Mouse (Mus musculus): ENCODE results near the gene Fmo5.
A peak's percentile ranks its signal among the peaks of the same experiment; 100 is the strongest.

Gene Fmo5

DNA sequence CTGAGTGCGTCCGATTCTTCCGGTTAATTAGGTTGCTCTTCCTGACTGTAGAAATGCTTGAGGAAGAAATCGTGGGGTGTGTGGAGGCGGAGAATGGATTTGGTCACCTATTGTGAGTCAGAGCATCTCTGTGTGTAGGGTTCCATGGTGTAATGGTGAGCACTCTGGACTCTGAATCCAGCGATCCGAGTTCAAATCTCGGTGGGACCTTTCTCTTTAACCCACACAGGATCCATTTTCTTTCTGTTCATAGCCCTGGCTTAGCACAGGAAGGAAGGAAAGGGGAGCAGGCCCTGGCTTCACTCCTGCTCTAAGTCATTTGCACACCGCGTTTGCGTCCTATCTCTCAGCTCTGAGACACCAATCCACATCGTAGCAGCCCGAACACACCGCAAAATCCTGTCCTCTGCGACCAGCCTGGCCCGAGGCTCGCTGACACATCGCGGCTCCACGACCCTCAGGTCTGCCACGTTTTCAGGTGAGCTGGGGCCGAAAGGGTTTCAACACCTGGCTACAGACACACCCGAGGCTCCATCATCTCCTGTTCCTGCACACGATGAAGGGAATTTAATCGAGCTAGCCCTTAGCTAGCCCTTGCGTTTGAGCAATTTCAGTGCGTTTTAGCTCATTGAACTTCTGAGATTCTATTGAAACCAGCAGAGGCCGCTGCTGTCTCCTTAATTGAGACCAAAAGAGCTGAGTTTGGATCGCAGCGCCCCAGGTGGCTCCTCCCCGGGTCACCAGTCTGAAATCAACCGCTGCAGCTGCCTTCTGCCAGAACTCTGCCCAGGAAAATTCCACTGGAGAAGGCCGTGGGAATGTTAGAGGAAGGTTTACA is 52.9 kb downstream of the Fmo5 start:
- peak; percentile 73 for DNase-seq (ENCODE audit: low read depth)

DNA sequence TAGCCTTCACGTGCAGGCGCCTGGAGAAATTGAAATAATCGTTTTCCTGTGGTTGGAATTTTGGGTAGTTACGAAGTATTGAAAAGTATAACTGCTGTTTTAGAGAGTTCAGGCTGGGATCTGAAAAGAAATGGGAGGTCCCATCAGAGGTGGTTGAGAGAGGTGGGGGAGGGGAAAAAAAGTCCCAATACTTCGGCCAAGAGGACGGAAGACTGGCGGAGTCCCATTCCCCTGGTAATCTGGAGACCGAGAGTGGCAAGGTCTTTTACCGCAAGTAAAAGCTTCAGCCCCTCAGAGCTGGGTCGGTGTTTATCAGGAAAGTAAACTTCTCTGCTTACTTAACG is 53.5 kb downstream of the Fmo5 start:
- DNase-seq (ENCODE audit: low read depth), result no peak

DNA sequence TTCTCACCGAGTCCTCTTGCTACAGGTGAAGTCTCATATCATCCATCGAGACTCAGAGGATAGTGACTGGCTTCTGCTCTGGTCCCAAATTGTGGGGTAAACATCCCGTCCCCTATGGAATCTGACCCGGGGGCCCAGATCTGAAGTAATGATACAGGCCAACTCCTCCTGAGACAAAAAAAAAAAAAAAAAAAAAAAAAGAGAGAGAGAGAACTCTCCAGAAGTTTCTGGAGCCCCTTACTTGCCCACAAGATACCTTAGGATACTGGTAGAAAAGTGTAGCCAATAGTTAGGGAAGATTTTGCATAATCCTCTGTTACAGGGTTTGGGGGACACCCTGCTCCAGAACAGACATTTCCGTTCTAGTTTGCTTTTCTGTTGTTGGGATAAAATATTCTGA is 54.0 kb downstream of the Fmo5 start:
- DNase-seq (ENCODE audit: low read depth), result no peak

DNA sequence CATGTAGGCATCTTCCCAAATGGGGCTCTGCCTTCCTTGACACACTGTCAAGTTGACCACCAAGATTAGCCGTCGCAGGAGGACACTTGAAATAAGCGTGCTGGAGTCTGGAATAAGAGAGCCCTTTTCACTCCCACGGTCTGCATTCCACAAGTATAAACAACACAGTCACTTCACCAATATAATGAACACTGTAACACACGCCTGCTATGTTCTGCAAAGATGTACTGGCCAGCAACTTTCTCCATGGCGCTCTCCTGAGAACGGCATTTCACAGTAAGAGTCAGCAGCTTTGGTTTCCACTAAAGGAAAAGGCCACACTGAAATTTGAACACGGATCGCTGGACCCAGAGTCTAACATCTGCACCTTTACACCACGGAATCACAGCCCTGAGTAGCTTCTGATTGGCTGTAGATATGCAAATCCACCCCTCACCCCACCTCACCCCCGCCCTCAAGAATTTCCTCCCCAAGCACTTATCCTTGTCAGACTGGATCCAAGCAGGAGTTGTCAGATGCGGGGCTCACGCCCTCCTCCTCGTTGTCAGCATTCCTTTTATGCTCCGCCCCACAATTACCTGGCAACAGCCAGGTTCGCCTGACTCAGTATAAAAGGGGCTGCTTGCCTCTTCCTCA is 55.1 kb downstream of the Fmo5 start:
- DNase-seq (ENCODE audit: low read depth), result no peak

DNA sequence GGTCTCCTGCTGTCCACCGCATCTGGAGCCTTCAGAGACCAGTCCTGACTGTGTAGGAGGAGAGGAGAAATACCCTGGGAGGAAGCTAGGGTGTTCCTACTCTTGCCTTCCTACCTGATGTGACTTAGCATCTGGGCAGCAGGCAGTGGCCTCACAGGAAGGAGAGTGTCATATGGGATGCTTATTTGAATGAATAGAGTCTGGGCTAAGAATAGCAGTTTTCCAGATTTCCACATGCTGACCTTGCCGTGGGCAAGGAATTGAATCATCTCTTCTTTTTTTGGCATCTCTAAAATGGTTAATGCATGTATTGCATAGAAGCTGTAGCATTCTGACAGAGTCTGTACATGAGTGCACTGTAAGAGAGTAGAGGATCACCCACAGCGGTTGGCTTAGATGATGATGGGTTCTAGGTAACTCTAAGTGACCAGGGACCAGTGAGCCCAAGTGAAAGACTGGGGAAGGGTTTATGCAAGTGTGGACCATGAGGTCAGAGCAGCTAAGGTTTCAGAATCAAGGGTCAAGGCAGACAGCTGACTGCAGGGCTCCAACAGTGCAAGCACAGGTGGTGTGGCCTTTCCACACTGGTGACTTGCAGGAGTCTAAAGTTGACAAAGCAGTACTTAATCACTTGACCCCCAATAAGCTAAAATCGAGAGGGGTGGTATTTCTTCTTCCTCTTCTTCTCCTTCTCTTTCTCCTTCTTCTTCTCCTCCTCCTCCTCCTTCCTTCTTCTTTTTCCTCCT is 57.9 kb downstream of the Fmo5 start:
- DNase-seq (ENCODE audit: low read depth), result no peak

DNA sequence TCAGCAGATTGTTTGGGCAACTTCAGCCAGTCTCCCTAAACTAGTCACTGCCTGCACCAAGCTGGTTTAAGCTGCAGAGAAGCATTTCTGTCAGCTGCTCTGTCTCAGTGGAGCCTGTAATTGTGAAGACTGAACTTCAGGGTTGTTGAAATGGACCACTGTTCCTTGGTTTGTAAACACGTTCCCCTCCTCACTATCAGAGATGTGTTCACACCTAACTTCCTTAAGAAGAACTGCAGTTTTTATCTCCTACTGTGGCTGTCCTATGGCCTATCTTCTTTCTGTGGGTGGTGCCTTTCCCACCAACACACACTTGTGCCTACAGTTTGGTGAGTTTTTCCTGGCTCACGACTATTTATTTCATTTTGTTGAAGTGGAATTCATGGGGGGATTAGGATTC is 60.7 kb downstream of the Fmo5 start:
- DNase-seq (ENCODE audit: low read depth), result no peak

DNA sequence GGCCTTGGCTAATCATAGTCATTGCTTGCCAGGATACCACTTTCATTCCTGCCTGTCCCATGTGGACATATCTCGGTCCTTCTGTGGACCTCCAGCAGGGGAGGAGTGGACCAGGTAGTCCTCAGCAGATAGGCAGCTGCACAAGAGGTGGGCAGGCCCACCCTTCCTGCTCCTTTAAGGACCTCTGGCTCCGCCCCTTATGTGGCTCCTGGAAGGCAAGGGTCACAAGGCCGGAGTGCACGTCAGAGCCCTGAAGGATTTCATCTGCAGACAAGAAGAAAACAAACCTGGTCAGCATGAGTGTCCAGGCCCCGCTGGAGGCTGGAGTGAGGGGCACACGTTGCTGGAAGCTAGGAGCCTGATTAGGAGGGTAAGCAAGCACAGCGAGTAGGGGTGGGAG is 62.0 kb downstream of the Fmo5 start:
- no peak for DNase-seq (ENCODE audit: low read depth)

DNA sequence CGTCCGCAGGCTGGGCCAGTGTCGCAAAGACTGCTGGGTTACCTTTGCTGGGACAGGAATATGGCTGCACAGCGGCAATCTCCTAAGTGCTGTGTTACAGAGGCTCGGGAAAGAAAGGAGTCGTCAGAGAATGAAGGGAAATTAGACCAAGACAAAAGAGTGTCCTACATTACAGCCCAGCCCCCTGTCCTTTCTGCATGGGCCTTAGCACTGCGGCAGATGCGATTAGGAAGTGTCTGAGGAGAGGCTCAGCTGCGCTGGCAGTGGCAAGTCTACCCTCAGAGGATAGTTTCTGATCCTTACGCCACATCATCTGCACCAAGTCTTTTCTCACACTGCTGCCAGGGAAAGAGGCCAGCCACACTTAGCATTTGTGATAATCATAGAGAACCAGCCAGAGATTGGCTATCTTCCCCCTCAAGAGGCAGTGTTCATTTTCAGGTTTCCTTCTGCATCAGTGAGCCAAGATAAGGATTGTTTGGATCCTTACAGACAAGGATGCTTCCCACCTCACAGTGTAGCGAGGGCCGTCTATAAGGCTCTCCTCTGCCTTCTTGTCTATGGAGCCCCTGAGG is 62.9 kb downstream of the Fmo5 start:
- no peak for DNase-seq (ENCODE audit: low read depth)

DNA sequence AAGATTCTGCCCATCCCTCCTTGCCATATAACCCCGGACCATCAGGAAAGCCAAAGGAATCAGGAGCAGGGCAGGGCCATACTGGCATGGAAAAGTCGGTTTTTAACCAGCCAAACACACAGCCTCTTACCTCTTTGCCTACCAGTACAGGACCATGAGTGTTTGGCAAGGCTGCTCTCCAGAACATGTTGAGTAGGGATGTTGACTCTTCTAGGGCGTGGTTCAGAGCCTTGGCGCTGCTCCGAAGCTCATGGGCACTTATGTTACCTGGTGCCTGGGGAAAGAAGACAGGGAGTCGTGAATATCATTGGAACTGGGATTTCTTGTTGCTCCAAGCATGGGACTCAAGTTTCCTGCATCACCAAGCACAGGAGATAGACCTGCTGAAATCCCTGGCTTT is 65.2 kb downstream of the Fmo5 start:
- no peak for DNase-seq (ENCODE audit: low read depth)

DNA sequence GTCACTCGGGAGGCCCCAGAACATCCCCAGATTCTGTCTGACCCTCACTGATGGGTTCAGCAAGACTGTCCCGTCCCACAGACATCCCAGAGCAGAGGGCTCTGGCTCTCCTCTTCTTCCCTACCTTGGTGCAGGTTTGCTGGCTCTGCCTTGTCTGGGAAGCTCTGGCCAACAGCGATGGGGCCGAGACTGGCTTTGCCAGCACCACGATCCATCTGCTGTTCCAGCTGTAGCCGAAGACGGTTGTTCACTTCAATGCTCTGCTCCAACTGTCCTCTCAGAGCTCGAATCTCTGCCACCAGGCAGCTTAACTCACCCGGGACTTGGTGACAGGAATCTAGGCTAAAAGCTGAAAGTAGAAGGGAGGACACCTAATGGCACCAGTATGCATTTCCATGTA is 68.3 kb downstream of the Fmo5 start:
- no peak for DNase-seq (ENCODE audit: low read depth)

DNA sequence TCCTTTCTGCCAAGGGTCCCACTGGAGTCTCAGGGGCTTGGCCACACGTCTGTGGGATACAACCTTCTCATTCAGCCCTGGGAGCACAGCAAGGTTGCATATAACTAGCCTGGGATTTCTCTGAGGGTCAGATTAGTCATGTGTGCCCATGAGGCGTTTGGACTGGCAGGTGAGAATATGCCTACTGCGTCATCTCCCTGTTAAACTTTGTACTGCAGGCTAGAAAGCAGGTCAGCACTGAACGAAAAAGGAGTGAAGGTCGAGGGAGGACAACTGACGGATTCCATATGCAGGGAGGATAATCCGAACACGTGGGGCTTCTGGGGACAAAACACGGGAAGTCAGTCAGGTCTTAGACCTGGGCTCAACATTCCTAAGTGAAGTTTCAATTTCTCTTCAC is 68.7 kb downstream of the Fmo5 start:
- DNase-seq (ENCODE audit: low read depth), result no peak

DNA sequence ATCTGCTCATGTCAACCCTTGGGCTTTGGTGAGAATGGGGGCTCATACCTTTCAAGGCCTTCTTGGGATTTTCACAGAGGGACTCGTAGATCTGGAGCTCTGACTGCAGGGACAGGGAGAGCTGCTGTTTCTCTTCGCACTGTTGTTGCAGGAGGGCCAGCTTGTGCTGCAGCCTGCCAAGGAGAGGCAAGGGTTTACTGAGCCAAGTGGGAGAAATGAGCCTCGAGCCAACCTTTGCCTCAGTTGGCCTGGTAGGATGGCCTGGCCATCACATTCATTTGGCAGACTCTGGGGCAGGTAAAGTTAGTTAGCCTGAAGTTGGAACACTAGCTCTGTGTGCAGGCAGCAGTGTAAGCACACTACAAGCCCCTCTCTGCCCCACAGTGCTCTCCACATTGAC is 70.5 kb downstream of the Fmo5 start:
- DNase-seq (ENCODE audit: low read depth), result no peak

DNA sequence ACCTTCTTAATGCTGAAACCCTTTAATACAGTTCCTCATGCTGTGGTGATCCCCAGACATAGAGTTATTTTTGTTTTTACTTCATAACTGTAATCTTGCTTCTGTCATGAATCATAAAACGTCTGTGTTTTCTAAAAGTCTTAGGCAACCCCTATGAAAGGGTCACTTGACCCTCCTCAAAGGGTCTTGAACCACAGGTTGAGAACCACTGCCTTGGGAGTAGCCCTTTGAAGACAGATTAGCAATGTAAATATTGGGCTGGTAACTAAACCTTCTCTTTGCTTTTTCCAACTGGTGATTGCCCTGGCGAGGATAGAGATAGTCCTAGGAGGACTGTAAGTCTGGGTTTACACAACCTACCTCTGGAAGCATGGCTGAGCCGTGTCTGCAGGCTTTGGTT is 72.6 kb downstream of the Fmo5 start:
- DNase-seq (ENCODE audit: low read depth), result no peak

DNA sequence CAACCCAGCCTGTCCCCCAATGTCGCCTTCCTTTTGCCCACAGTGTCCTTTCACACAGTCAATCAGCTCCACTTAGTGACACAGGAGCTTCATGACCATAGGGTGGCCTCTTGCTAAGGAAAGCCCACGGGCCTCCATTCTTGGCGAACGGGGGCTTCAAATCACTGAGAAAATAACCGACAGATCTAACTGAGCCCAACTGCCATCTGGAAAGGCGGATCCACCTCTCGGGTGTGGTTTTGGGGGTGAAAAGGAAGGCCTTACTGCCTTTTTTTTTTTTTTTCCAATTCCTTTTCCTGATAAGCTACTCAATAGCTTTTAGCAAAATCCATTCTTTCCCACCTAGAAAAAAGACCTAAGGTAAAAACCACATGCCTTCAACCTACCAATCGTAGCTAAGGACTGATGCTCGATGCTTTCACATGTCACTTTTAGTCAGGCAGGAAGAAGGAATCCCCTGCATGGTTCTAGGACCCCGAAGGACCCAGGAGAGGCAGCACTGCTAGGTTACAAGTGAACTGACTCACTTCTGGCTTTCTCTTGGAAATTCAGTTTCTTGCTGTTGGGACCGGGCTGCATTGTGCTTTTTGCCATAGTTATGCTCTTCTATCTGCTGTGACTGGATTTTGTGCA is 74.0 kb downstream of the Fmo5 start:
- no peak for DNase-seq (ENCODE audit: low read depth)

Measured in c-Kit-positive CD71-positive TER-119-negative erythroid progenitor cells, embryonic 14.5 days (primary cell).